Mouse (Mus musculus) urinary bladder, postnatal 25 days (tissue): ENCODE measurements around the gene Itga7.

Experiments used
- DNase-seq: peaks from one replicate; pipeline ENCODE4 v3.0.0; 2022; ENCODE audit warnings: low spot score

The Itga7 gene

DNA sequence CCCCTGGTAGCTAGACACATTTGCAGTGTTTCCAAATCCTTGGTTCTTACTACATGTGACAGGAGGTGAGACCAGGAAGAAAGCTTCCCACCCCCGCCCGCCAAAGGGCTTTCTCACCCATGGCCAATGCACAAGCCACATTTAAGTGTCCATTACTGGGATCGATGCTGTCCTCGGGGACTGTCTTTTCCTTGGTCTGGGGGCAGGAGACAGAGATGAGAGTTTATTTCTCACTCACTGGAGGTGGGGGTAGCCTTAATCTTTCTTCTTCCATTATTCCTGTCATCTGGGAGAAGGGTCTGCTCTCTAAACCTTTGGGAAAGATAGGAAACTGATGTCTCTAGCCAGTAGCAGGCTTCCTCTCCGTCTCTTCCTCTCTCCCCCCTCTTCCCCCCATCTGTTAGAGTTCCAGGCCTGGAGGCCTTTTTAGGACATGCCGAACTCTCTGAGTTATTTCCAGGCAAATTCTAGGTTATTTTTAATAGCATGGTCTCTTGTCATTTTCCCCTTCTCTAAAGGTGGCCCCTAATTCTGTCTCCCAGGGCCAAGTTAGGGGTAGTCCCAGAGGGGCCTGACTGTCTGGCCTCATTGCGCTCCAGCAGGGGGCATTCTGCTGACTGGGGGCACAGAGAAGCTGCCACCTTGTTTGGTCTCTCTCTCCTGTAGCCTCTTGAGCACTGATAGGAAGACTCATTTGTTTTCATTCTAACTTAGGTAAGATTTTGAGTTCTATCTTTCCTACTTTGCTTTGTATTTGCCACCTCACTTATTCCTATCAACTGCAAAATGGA, 1.6 kb downstream of the Itga7 start:
- no peak for DNase-seq

DNA sequence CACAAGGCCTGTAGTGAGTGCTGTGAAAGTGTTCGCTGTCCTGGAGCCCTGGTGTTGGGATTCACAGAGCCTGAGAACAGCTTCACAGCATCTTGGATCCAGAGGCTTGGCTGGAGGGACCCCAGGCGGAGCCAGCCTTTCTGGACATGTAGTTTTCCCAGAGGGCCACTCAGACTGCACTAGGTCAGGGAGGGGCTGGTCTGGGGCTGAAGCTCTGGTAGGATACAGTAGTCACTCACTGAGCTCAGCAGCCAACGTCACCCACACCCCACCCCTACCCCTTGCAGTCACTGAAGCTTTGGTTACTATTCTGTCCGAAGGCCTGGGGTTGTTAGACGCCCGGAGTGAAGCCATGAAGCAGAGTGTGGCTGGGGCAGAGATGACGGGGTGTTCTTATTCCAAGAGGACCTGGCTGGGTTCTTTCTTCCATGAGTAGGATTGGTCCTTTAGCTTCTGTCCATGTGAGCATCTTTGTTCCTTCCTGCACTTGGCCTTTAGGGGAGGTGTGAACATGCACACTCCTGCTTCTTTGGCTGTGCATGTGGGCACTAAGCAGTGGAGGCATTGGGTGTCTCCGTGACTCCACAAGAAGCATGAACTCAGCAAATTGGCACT, 2.3 kb downstream of the Itga7 start:
- DNase-seq: no peak

DNA sequence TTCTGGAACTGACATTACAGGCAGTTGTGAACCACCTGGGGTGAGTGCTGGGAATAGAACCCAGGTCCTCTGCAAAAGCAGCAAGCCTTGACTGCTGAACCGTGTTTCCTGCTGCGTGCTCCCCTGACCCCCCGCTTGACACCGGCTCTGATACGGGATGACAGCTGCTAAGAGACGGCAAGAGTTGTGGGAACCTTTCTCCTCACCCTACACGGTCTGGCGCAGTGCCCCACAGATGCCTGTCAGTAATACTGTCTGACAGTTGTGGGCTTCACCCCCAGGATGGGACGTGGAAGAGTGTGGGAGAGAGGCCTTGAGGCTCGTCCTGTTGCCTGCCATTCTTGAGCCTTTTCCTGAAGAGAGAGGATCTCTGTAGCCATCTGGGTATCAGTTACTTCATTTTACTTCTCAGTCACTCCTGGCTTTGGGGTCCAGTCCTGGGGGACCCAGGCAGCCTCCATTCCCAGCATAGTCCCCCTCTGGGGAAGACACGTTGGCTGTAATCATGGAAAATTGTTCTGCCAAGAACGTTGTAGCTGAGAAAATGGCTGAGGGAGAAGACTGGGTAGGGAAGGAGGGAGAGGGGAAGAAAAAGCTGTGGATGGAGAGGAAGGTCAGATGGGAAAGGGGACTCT, 4.3 kb downstream of the Itga7 start:
- DNase-seq: no peak

DNA sequence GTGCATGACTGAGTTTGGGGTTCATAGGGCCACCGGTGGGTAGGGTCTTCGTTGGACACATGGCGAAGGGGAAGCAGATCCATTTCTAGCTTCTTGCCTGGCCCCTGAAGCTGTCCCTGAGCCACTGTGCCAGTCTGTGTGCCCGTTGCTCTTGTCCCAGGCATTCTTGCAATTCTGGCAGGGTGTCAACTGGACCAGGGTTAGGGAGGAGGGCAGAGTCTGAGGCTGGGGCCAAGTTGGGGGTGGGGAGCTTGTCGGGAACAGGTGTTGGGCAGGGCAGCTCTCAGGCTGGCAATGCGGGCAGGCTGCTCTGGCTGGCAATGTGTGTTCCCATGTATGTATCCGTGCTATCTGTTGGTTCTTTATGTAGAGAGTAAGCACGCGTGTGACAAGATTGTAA, 4.8 kb downstream of the Itga7 start:
- no peak for DNase-seq

DNA sequence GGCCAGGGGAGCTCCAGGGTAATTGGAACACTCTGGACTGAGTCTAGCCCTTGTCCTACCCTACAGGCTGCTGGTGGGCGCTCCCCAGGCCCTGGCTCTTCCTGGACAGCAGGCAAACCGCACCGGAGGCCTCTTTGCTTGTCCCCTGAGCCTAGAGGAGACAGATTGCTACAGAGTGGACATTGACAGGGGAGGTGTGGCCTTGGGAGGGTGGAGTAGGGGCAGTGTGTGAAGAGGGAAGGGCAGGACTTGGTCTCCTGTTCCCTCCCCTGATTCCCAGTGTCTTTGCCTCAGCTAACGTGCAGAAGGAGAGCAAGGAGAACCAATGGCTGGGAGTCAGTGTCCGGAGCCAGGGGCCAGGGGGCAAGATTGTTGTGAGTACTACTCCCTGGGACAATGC, 5.4 kb downstream of the Itga7 start:
- DNase-seq: no peak

DNA sequence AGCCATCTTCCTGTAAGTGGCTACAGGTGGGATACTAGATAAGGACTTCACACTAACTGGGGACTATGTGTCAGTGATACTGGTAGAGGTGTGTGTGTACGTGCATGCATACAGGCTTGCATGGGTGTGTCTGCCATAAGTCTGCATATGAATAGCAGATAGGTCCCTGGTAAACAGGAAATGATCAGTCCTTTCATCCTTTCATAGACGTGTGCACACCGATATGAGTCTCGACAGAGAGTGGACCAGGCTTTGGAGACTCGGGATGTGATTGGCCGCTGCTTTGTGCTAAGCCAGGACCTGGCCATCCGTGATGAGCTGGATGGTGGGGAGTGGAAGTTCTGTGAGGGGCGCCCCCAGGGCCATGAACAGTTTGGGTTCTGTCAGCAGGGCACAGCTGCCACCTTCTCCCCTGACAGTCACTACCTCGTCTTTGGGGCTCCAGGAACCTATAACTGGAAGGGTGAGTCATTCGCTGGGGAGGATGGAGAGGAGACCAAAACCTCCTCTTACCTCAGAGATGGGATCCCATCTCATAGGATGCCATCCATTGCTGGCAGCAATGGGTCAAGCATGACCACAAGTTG, 7.0 kb downstream of the Itga7 start:
- DNase-seq: no peak

DNA sequence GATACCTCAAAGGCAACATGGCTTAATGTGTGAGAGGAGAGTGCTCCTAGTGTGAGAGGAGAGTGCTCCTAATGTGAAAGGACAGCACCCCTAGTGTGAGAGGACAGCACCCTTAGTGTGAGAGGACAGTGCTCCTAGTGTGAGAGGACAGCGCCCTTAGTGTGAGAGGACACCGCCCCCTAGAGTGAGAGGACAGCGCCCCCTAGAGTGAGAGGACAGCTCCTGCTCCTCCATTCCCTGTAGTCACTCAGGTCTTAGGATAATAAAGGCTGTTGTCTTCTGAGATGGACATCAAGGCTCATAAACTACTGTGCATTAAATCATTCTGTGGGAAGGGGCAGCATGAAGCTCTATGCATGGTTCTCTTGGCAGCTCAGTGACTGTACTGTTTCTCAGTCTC, 12.1 kb downstream of the Itga7 start:
- DNase-seq: no peak

DNA sequence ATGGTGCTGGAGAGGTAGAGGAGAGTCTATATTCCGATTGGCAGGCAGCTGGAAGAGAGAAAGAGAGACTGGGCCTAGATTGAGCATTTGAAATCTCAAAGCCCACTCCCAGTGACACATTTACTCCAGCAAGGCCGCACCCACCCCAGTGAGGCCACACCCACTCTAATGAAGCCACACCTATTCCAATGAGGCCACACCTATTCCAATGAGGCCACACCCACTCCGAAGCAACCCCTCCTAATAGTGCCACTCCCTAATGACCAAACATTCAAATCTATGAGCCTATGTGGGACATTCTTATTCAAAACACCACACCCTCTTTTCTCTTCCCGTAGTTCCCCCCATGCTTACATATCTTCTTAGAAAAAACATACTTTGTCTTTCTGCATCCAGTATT, 13.9 kb downstream of the Itga7 start:
- no peak for DNase-seq

DNA sequence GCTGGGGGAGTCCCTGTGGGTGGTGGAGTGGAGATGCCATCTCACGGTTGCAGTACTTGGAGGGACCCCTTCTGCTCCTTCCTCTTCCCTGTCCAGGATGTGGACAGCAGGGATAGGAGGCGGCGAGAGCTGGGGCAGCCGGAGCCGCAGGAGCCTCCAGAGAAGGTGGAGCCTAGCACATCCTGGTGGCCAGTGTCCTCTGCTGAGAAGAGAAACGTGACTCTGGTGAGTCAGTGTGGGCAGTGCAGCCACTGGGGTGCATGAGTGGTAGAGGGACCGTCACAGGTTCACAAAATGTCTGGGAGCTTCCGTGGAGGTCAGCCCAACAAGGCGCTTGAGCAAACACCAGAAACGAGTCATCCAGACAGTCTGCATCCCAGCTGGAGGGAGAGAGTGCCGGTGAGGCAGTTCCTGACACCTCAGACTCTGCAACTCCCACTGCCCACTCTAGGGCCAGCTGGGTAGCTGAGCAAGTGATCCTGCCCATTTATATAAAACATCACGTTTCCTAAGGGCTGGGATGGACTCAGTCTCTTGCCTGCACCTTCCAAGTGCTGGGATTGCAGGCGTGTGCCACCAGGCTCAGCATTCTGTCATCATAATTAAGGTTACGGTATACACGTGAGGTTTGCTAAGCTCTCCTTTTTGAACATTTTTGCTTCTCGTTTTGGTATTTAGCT, 16.7 kb downstream of the Itga7 start:
- DNase-seq: no peak

DNA sequence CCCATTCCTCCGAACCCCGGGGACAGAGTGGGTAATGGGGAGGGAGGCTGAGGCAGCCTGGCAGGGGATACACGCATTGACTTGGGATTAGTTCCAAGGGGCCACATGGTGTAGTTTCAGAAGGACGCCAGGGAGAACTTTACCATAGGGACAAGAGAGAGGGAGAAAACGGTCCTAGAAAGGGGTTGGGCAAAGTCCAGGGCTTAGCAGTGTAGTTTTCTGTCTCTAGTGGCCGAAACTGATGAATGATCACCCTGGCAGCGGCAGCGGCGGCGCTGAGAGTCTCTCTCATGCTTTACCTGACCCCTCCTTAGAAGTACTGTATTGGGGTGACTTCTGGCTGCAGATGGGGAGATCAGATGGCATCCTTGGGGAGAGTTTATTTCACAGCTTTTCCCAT, 24.7 kb downstream of the Itga7 start:
- DNase-seq: no peak

DNA sequence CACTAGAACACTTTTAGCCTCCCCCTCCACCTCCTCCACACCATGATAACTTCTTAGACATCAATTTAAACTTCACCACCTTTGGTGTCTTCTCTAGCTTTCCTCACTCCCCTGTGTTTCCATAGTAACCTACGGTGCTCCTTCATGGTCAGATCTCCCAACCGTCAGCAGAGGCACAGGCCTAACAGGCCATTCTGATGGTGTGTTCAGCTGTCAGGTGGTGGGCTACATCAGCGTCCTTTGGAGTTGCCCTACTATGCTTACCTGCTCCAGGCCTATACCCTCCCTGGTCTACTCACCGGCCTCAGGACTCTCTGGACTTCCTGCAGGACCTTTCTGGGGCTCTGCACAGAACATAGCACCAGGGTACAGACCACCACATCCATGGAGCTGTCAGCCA, 26.5 kb downstream of the Itga7 start:
- DNase-seq: no peak

DNA sequence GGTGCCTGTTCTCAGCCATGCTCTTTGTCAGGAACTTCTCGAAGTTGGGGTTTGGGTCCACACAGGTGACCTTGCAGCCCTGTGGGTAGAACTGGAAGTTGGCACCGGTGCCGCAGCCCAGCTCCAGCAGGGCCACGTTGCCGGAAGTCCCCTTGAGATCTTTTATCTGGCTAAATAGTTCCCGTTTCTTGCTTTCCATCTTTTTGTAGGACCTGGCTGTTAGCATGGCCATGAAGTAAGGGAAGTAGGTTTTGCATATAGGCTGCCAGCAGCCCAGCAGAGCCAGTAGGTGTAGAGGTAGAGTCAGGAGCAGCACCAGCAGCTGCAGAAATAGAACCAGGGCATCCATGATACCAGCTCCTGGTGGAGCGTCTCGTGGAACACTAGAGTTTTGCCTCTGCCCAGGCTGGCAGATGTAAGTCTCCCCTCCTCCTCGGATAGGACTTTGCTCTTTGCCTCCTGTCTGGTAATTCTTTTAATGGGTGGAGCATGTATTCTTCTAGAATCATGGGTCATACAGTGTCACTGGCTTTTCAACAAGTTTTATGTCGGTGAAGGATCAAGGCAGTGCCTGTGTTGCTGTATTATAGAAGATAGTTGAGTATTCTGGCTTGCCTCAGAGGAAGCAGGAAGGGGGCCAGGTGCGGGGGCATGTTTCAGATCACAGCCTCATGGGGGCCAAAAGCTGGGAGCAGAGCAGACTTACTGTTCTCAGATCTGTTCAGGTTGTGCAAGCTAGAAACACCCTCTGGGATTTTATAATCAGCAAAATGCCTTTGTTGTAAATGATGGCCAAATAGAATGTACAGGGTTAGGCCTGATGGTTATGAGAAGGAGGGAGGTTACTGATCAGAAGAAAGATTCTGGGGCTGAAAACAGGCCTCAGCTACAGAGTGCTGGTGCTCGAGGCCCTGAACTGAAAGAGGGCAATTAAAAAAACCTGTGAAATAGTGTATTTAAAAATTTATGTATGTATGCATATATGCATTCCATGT, 27.3 kb downstream of the Itga7 start, which contains the start of gene Mettl7b:
TSS of gene Mettl7b (minus strand) at position 399 of the 995 bp plus-strand sequence.
- no peak for DNase-seq

DNA sequence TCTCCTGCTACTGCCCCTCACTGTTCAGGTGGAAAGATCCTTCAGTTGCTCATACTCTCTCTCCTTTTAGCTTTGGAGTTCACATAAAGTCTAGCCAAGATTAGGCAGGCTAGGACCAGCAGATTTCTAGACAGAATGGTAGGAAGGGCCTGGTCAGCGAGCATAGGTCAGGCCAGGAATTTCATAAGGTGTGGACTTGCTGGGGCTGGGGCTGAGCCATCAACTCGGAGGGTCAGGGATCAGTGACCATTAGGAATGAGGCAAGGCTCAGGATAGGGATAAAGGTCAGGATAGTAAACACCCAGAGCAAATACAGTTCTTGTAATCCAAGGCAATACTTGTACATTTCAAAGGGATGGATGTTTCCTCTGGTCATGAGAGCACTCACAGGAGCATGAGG, 31.3 kb downstream of the Itga7 start:
- DNase-seq: no peak

DNA sequence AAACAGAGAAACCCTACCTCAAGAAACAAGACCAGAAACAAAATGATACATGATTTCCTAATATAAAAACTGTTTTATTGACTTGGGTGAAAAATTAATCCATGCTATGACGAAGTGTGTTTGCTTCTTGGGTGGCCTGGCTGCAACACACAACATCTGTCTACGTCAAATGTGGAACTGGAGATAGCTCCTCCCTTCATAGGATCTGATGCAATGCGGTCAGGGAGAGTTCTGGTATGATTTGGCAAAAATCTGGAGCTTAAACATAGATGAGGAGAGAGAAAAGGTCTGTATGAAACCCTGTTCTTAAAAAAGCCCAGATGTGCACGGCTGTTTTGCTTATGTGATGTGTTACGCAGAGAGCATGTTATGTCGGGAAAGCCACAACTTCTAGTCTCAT, 32.3 kb downstream of the Itga7 start:
- DNase-seq: no peak

DNA sequence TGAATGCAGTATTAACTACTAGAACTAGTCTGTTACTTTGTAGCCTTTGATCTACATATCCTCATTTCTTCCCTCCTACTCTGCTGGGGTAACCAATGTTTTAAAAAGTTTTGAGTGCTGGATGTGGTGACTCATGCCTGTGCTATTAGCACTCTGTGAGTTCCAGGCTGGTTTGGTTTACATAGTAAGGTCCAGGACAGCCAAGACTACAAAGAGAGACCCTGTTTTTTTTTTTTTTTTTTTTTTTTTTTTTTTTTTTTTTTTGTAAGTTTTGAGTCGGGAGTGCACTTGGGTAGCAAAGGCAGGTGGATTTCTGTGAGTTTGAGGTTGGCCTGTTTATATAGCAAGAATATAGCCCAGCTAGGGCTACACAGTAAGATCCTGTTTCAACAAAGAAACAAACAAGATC, 34.7 kb downstream of the Itga7 start:
- DNase-seq: no peak

DNA sequence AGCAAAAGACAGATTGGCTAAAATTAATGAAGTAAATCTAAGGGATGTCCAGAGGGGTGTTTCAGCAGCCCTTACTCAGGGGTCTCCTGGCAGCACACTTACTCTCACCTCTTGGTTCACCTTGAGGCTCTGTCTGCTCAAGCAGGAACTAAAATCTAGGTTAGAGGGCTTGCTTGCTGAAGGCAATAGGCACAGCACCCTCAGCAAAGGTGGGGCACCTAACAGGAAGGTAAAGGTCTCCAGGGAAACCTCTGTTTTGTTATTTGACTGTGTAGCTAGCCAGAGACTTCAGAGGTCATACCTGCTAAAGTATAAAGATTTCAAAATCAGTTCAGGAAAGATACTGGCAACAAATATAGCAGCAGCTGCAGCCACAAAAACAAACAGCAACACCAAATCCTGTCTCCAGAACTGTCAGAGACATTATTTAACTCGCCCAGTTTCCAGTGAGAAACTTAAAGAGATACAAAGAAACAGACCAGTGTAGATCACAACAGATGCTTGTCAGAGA, 37.2 kb downstream of the Itga7 start:
- no peak for DNase-seq

DNA sequence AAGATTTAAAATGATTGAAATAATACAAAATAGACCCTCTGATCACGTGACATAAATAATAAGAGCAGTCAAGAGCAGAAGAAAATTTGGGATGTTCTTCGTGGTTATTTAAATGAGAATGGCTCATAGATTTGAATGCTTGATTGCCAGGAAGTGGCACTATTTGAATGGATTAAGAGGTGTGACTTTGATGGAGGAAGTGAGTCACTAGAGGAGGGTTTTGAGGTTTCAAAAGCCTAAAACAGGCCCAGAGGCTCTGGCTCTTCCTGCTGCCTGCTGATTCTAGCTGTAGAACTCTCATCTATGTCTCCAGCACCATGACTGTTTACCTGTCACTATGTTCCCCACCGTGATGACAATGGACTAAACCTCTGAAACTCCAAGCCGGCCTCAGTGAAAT, 39.2 kb downstream of the Itga7 start:
- no peak for DNase-seq

DNA sequence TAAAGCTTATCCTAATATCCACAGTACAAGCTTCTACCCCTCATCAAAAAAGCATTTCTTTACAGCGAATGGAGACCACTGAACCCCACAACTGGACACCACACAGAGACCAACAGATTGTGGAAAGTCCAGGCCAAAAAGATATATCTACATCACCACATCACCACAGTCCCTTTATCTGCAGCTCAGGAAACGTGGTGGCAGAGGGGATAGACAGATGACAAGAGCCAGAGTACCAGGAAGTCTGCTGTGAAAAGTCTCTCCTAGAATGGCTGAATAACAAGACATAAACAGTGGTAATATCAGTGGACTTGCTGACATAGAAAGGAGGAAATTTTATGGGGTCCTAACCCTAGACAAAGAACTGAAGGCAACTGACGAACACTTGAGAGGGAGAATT, 42.8 kb downstream of the Itga7 start:
- DNase-seq: no peak

DNA sequence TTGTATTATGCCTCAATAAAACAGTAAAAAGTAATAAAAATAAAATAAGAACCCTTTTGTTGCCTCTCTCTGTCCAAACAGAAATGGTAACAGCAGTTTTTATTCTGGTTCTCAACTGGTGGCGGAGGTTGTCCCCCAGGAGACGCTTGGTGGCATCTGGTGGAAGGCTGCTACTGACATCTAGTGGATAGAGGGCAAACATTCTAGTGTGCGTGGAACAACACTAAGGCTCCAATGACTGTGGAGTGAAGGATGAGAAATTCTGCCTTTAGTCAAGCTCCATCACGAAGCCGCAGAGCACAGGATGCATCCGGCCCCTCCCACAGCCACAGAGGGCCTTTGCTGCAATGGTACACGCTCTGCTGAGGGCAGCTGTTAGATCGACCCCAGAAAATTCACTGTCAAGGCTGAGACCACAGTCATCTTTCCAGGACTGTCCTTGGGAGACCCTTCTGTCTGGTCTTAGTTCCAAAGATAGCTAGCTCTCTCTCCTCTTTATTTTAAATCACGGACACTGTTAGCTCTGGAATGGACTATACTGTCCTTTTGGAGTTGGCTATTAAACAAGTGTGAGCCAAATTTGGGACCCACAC, 44.0 kb downstream of the Itga7 start:
- peak; percentile 22 for DNase-seq

DNA sequence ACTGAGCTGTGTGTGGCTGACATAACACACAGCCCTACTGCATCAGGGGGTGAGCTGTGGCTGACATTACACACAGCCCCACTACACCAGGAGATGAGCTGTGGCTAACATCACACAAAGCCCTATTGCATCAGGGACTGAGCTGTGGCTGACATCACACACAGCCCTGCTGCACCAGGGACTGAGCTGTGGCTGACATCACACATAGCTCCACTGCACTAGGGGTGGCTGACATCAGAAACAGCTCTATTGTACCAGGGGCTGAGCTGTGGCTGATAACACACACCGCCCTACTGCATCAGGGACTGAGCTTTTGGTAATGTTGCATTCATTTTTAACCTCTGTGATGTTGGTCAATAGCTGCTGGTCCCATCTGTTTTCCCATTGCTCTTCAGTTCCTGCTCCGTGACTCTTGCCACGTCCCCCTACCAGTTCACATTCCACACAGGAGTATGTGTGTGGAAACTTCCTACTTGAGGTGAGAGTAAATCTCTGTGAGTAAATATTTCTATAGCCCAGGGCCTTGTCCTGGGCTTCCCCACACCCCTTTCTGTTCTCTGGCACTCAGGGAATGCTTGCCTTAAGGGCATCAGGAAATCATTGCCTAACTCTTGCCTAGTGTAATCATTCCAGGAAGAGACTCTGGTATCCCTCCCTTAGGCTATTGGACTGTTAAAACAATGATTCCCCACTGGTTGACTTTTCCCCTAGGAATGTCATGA, 47.2 kb downstream of the Itga7 start:
- no peak for DNase-seq
